Mouse (Mus musculus): ENCODE results near the gene Atp2b4. TPM values are rescaled to one million over a fixed set of nuclear protein-coding genes. Genes with fewer than 3 reads are reported as not detected.
"Not testable (repeated sequence)": the region's sequence is repeated elsewhere in the genome, so short reads cannot be mapped to it uniquely, and the experiment has no call there.

Gene Atp2b4
- polyA plus RNA-seq, 1 experiment from 2014 or later = 13.4 TPM

DNA sequence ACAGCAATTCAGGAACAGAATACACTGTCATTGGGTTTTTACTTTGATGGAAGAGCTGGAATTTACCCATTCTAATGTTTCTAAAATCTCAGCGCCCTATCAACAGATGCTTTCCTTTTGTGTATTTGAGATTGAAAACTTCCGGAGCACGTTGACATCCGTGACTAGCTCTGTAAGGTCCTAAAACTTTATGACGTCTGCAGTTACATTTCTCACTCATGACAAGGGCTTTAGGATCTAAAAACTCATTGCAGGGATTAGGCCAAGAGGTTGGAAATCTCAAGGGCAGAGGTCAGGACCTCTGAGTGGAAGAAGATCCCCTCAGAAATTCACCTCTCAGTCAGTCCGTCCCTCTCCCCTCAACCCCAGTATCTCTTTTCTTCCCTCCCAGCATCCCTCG, 112.5 kb downstream of the Atp2b4 start:
- no peak overlapping the region for H3K9ac ChIP-seq (ENCODE audit: low read depth, low read length)
- H3K4me1 ChIP-seq (ENCODE audit: control insufficient read depth, insufficient read depth, low read length) = no peaks in the 10 kb centered on the region
- no peak overlapping the region for H3K4me2 ChIP-seq (ENCODE audit: low read length)
- ATAC-seq = no peak
- H3K27ac ChIP-seq (ENCODE audit: low read length) = no peak overlapping the region
- H3K9me3 ChIP-seq (replicated peaks; ENCODE audit: control insufficient read depth, low read length, poor library complexity, severe bottlenecking) = no peaks in the 10 kb centered on the region
- no peaks in the 10 kb centered on the region for H3K36me3 ChIP-seq (ENCODE audit: control insufficient read depth, insufficient read depth, low read length)
- H3K27me3 ChIP-seq (ENCODE audit: control insufficient read depth, insufficient read depth, low read depth, low read length) = no peaks in the 10 kb centered on the region
- WGBS = 70% methylated on average over 7 of the region's 7 CpGs
- H3K4me3 ChIP-seq (ENCODE audit: low read depth, low read length) = no peak overlapping the region

- Histone ChIP-seq H3K27me3 (ENCODE audit: control insufficient read depth, insufficient read depth, low read depth, low read length) (no peaks in the 10 kb centered on the region), H3K4me1 (ENCODE audit: control insufficient read depth, insufficient read depth, low read length) (no peaks in the 10 kb centered on the region), H3K27ac (ENCODE audit: low read length) (no peak overlapping the region), H3K4me2 (ENCODE audit: low read length) (no peak overlapping the region), H3K9me3 (replicated peaks; ENCODE audit: control insufficient read depth, low read length, poor library complexity, severe bottlenecking) (no peaks in the 10 kb centered on the region), H3K9ac (ENCODE audit: low read depth, low read length) (no peak overlapping the region), H3K4me3 (ENCODE audit: low read depth, low read length) (no peak overlapping the region), H3K36me3 (ENCODE audit: control insufficient read depth, insufficient read depth, low read length) (no peaks in the 10 kb centered on the region)
- 82% methylated on average over 10 of the region's 10 CpGs for WGBS
- no peak for ATAC-seq
Observed at GRCm38 (mm10) chr1:133685749-133686519, 114.9 kb downstream of the Atp2b4 start.

- Histone ChIP-seq H3K9ac (ENCODE audit: low read depth, low read length) (no peak overlapping the region), H3K9me3 (replicated peaks; ENCODE audit: control insufficient read depth, low read length, poor library complexity, severe bottlenecking) (no peaks in the 10 kb centered on the region), H3K4me2 (ENCODE audit: low read length) (no peak overlapping the region), H3K27ac (ENCODE audit: low read length) (no peak overlapping the region), H3K4me3 (ENCODE audit: low read depth, low read length) (no peak overlapping the region), H3K4me1 (ENCODE audit: control insufficient read depth, insufficient read depth, low read length) (no peaks in the 10 kb centered on the region), H3K36me3 (ENCODE audit: control insufficient read depth, insufficient read depth, low read length) (no peaks in the 10 kb centered on the region), H3K27me3 (ENCODE audit: control insufficient read depth, insufficient read depth, low read depth, low read length) (no peaks in the 10 kb centered on the region)
- no peak for ATAC-seq
- 70% methylated on average over 3 of the region's 3 CpGs for WGBS
Observed at GRCm38 (mm10) chr1:133671801-133672200, 129.0 kb downstream of the Atp2b4 start.

DNA sequence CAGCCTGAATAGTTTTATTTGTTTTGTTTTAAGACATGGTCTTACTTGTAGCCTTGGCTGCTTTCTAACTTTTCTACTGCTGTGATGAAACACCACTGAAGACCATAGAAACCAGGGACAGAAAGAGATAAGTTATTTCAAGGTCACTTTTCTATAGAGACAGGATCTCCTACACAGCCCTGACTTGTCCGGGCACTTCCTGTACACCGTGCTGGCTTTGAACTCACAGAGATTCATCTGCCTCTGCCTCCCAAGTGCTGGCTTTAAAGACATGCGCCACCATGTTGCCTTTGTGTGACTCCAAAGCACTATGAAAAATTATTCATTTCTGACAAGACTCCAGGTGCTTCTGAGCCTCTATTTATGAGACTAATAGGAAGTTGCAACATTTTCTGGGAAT, 129.6 kb downstream of the Atp2b4 start:
- no peak for ATAC-seq
- Histone ChIP-seq H3K27ac (ENCODE audit: low read length) (no peak overlapping the region), H3K4me3 (ENCODE audit: low read depth, low read length) (no peak overlapping the region), H3K27me3 (ENCODE audit: control insufficient read depth, insufficient read depth, low read depth, low read length) (no peaks in the 10 kb centered on the region), H3K9me3 (replicated peaks; ENCODE audit: control insufficient read depth, low read length, poor library complexity, severe bottlenecking) (no peaks in the 10 kb centered on the region), H3K9ac (ENCODE audit: low read depth, low read length) (no peak overlapping the region), H3K4me2 (ENCODE audit: low read length) (no peak overlapping the region), H3K36me3 (ENCODE audit: control insufficient read depth, insufficient read depth, low read length) (no peaks in the 10 kb centered on the region), H3K4me1 (ENCODE audit: control insufficient read depth, insufficient read depth, low read length) (no peaks in the 10 kb centered on the region)
- WGBS = 93% methylated on average over 3 of the region's 3 CpGs

GRCm38 (mm10) chr1:133670776-133671175, 130.1 kb downstream of the Atp2b4 start:
- no peak overlapping the region for H3K9ac ChIP-seq (ENCODE audit: low read depth, low read length)
- H3K9me3 ChIP-seq (replicated peaks; ENCODE audit: control insufficient read depth, low read length, poor library complexity, severe bottlenecking) = no peaks in the 10 kb centered on the region
- no peak overlapping the region for H3K4me3 ChIP-seq (ENCODE audit: low read depth, low read length)
- no peak overlapping the region for H3K4me2 ChIP-seq (ENCODE audit: low read length)
- ATAC-seq = no peak
- no peaks in the 10 kb centered on the region for H3K36me3 ChIP-seq (ENCODE audit: control insufficient read depth, insufficient read depth, low read length)
- H3K27me3 ChIP-seq (ENCODE audit: control insufficient read depth, insufficient read depth, low read depth, low read length) = no peaks in the 10 kb centered on the region
- H3K4me1 ChIP-seq (ENCODE audit: control insufficient read depth, insufficient read depth, low read length) = no peaks in the 10 kb centered on the region
- WGBS = 88% methylated on average over 6 of the region's 6 CpGs
- no peak overlapping the region for H3K27ac ChIP-seq (ENCODE audit: low read length)

DNA sequence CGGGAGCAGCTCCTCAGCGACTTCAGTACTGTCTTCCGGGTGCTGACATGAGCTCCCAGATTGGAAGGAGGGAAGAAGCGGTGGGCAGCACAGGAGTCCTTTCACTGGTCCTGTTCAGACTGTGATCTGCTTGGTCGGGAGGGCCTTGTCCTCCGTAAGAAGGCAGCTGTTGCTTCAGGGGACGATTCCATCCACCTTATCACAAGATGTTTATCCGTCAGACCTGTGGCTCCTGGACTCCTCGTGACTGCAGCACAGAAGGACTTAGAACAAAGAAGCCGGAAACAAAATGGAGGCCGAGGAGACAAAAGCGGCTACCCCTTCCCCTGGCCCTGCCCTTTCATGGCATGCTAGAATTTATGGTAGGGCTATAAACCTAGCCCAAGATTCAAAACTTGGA, 130.7 kb downstream of the Atp2b4 start:
- no peak for ATAC-seq
- Histone ChIP-seq H3K4me3 (ENCODE audit: low read depth, low read length) (no peak overlapping the region), H3K9ac (ENCODE audit: low read depth, low read length) (no peak overlapping the region), H3K9me3 (replicated peaks; ENCODE audit: control insufficient read depth, low read length, poor library complexity, severe bottlenecking) (no peaks in the 10 kb centered on the region), H3K4me1 (ENCODE audit: control insufficient read depth, insufficient read depth, low read length) (no peaks in the 10 kb centered on the region), H3K27me3 (ENCODE audit: control insufficient read depth, insufficient read depth, low read depth, low read length) (no peaks in the 10 kb centered on the region), H3K4me2 (ENCODE audit: low read length) (no peak overlapping the region), H3K27ac (ENCODE audit: low read length) (no peak overlapping the region), H3K36me3 (ENCODE audit: control insufficient read depth, insufficient read depth, low read length) (no peaks in the 10 kb centered on the region)
- 84% methylated on average over 12 of the region's 12 CpGs for WGBS

DNA sequence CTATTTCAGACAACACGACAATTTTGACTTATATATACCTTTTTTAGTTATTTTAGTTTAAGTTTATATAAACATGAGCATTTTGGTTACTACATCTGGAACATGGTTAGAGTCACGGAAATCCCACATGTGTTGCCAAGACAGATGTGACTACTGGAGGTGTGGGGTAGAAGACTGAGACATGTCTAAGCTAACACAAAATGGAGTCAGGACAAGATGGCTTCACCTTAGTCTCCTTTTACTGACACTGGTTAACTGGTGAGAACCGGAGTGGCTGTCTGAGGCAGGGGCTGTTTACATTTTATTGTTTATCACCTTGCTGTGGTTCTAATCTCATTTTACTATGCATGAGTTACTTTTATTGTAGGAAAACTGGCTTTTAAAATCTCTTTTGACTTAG, 132.2 kb downstream of the Atp2b4 start:
- no peak for ATAC-seq
- H3K4me2 ChIP-seq (ENCODE audit: low read length) = no peak overlapping the region
- no peak overlapping the region for H3K27ac ChIP-seq (ENCODE audit: low read length)
- H3K27me3 ChIP-seq (ENCODE audit: control insufficient read depth, insufficient read depth, low read depth, low read length) = no peaks in the 10 kb centered on the region
- WGBS = 90% methylated on average over 3 of the region's 3 CpGs
- no peaks in the 10 kb centered on the region for H3K36me3 ChIP-seq (ENCODE audit: control insufficient read depth, insufficient read depth, low read length)
- no peak overlapping the region for H3K4me3 ChIP-seq (ENCODE audit: low read depth, low read length)
- H3K9ac ChIP-seq (ENCODE audit: low read depth, low read length) = no peak overlapping the region
- H3K9me3 ChIP-seq (replicated peaks; ENCODE audit: control insufficient read depth, low read length, poor library complexity, severe bottlenecking) = no peaks in the 10 kb centered on the region
- H3K4me1 ChIP-seq (ENCODE audit: control insufficient read depth, insufficient read depth, low read length) = no peaks in the 10 kb centered on the region

DNA sequence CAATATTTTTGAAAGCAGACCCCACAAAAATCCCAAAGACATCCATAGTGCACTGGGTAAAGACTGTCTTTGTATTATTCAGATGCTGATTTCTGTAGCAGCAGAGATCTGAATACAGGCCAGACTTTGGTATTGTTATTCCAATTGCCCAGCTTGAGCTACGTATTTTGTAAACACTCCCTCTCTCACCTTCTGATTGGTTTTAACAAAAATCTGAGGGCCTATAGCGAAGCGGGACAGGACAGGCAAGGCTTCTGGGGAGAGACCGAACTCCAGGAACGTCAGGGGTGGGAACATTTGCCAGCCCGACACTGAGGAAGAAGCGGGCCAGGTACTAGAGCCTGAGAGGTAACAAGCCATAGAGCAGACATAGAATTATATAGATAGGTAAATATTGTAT, 133.1 kb downstream of the Atp2b4 start:
- ATAC-seq = no peak
- Histone ChIP-seq H3K9me3 (replicated peaks; ENCODE audit: control insufficient read depth, low read length, poor library complexity, severe bottlenecking) (no peaks in the 10 kb centered on the region), H3K27ac (ENCODE audit: low read length) (no peak overlapping the region), H3K4me3 (ENCODE audit: low read depth, low read length) (no peak overlapping the region), H3K9ac (ENCODE audit: low read depth, low read length) (no peak overlapping the region), H3K4me2 (ENCODE audit: low read length) (no peak overlapping the region), H3K27me3 (ENCODE audit: control insufficient read depth, insufficient read depth, low read depth, low read length) (no peaks in the 10 kb centered on the region), H3K36me3 (ENCODE audit: control insufficient read depth, insufficient read depth, low read length) (no peaks in the 10 kb centered on the region), H3K4me1 (ENCODE audit: control insufficient read depth, insufficient read depth, low read length) (no peaks in the 10 kb centered on the region)
- 31% methylated on average over 7 of the region's 7 CpGs for WGBS

DNA sequence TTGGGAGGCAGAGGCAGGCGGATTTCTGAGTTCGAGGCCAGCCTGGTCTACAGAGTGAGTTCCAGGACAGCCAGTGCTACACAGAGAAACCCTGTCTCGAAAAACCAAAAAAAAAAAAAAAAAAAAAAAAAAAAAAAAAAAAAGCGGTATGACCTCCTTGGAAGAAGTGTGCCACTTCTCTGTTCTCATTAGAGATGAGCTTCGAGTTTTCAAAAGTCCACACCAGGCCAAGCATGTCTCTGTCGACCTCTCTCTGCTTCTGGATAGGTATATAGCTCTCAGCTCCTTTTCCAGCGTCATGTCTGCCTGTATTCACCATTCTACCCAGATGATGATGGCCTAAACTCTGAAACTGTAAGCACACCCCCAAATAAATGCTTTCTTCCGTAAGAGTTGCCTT, 135.1 kb downstream of the Atp2b4 start:
- not testable (repeated sequence) for H3K9ac ChIP-seq (ENCODE audit: low read depth, low read length); H3K4me2 ChIP-seq (ENCODE audit: low read length); ATAC-seq; H3K4me1 ChIP-seq (ENCODE audit: control insufficient read depth, insufficient read depth, low read length); H3K27me3 ChIP-seq (ENCODE audit: control insufficient read depth, insufficient read depth, low read depth, low read length); H3K9me3 ChIP-seq (replicated peaks; ENCODE audit: control insufficient read depth, low read length, poor library complexity, severe bottlenecking); H3K27ac ChIP-seq (ENCODE audit: low read length); H3K36me3 ChIP-seq (ENCODE audit: control insufficient read depth, insufficient read depth, low read length); H3K4me3 ChIP-seq (ENCODE audit: low read depth, low read length)
- 87% methylated on average over 6 of the region's 8 CpGs for WGBS

Data from midbrain, embryonic 16.5 days (tissue).